Mouse (Mus musculus): ENCODE measurements at regions not wholly inside any gene's neighbourhood (a gene's known extent, or its start where the extent isn't known, plus 50 kb on each side); places are given as distances from the start of the nearest gene placed in this dataset.

DNA sequence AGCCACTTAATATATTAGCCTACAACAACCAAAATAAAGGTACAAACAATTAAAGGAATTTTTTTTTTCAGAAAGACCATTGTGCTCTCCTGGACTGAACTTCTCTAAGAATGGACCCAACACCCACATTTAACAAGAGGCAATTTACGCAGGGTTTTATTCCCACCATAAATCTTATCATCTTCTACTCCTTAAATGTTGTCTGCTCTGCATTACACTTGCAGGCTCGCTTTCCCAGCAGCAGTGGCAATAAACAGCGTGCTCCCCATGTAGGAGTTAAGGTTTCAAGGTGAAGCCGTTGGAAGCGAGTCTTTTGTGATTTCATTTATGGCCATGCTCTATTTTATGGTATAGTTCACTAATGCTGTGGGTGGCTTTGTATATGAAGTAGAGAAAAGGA is 76.0 kb upstream of the Nhs start:
- no peak for DNase-seq (ENCODE audit: low spot score in 2 of 2)

DNA sequence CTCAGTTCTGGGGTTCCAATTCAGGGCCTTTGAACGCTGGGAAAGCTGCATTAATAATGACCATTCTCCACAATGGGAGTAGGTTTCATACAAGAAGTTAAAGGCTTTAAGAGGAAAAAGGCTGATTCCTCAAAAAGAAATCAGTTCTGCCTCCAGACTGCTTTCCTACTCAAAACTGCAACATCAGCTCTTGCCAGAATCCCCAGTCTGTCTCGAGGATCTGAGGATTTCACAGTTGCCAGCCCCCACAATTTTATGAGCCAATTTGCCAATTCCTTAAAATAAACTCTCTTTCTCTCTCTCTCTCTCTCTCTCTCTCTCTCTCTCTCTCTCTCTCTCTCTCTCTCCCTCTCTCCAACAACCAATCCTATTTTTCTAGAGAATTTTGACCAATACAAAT is 51.3 kb upstream of the Nhs start:
- no peak for DNase-seq (ENCODE audit: low spot score in 2 of 2)
